Mouse (Mus musculus): ENCODE results near the gene Cer1. TPM values are rescaled to one million over a fixed set of nuclear protein-coding genes. Genes with fewer than 3 reads are reported as not detected.

Cer1 gene
- 0.18 TPM in 1 of 2 replicates, not detected in the other for polyA plus RNA-seq (2016; fragmentation: Nextera tagmentation; extraction: Ambion mirVana)

- Histone ChIP-seq H3K9ac (no peak within 1 kb of the TSS), H3K9me3 (no peaks in the 10 kb centered on the region), H3K27ac (no peak within 1 kb of the TSS), H3K4me3 (no peak within 1 kb of the TSS), H3K36me3 (no peaks in the 10 kb centered on the region), H3K4me1 (peaks cover 4% of the 10 kb centered on the region; the same call in 1 of the 2 replicates), H3K27me3 (replicated peaks) (no peaks in the 10 kb centered on the region), H3K4me2 (replicated peaks) (no peak within 1 kb of the TSS)
- ATAC-seq (ENCODE audit: low FRiP score, low read depth), result no peak
- WGBS, result 66% methylated on average over 18 of the region's 19 CpGs
These were observed at the start of gene Cer1 for GRCm38 (mm10) chr4:82884636-82885534. Cer1 (minus strand) TSS chr4:82885148.

GRCm38 (mm10) chr4:82934308-82934707, 49.4 kb upstream of the Cer1 start:
- 4% methylated on average over 5 of the region's 5 CpGs for WGBS
- H3K36me3 ChIP-seq, result no peaks in the 10 kb centered on the region
- H3K4me2 ChIP-seq (replicated peaks), result peak overlapping the region; percentile 48
- H3K4me3 ChIP-seq, result no peak overlapping the region
- H3K9me3 ChIP-seq, result no peaks in the 10 kb centered on the region
- H3K4me1 ChIP-seq, result no peaks in the 10 kb centered on the region; the same call in 1 of the 2 replicates
- H3K27me3 ChIP-seq (replicated peaks), result no peaks in the 10 kb centered on the region
- no peak overlapping the region for H3K27ac ChIP-seq
- peak; percentile 97 for ATAC-seq (ENCODE audit: low FRiP score, low read depth)
- no peak overlapping the region for H3K9ac ChIP-seq

GRCm38 (mm10) chr4:82933698-82934210, 48.8 kb upstream of the Cer1 start:
- peak; percentile 84 for ATAC-seq (ENCODE audit: low FRiP score, low read depth)
- Histone ChIP-seq H3K9me3 (no peaks in the 10 kb centered on the region), H3K27ac (no peak overlapping the region), H3K9ac (peak overlapping the region; percentile 26; the same call in 1 of the 2 replicates), H3K4me2 (replicated peaks) (peak overlapping the region; percentile 48), H3K4me1 (no peaks in the 10 kb centered on the region; the same call in 1 of the 2 replicates), H3K27me3 (replicated peaks) (no peaks in the 10 kb centered on the region), H3K36me3 (no peaks in the 10 kb centered on the region), H3K4me3 (peak overlapping the region; percentile 12; the same call in 1 of the 2 replicates)
- WGBS, result 6% methylated on average over 14 of the region's 14 CpGs

- no peaks in the 10 kb centered on the region for H3K27me3 ChIP-seq (replicated peaks)
- ATAC-seq (ENCODE audit: low FRiP score, low read depth), result no peak
- no peaks in the 10 kb centered on the region for H3K9me3 ChIP-seq
- 89% methylated on average over 5 of the region's 5 CpGs for WGBS
- H3K4me2 ChIP-seq (replicated peaks), result no peak overlapping the region
- H3K9ac ChIP-seq, result no peak overlapping the region
- H3K4me3 ChIP-seq, result no peak overlapping the region
- no peaks in the 10 kb centered on the region for H3K36me3 ChIP-seq
- H3K4me1 ChIP-seq, result no peaks in the 10 kb centered on the region; the same call in 1 of the 2 replicates
- no peak overlapping the region for H3K27ac ChIP-seq
These were observed 45.1 kb upstream of the Cer1 start for GRCm38 (mm10) chr4:82930079-82930478.

- no peak for ATAC-seq (ENCODE audit: low FRiP score, low read depth)
- no peaks in the 10 kb centered on the region for H3K27me3 ChIP-seq (replicated peaks)
- no peak overlapping the region for H3K4me3 ChIP-seq
- H3K36me3 ChIP-seq, result no peaks in the 10 kb centered on the region
- H3K4me2 ChIP-seq (replicated peaks), result no peak overlapping the region
- H3K9ac ChIP-seq, result no peak overlapping the region
- H3K4me1 ChIP-seq, result no peaks in the 10 kb centered on the region
- no peaks in the 10 kb centered on the region for H3K9me3 ChIP-seq
- WGBS, result 85% methylated on average over 4 of the region's 4 CpGs
- H3K27ac ChIP-seq, result no peak overlapping the region
These were observed 37.0 kb upstream of the Cer1 start for GRCm38 (mm10) chr4:82921962-82922361.

DNA sequence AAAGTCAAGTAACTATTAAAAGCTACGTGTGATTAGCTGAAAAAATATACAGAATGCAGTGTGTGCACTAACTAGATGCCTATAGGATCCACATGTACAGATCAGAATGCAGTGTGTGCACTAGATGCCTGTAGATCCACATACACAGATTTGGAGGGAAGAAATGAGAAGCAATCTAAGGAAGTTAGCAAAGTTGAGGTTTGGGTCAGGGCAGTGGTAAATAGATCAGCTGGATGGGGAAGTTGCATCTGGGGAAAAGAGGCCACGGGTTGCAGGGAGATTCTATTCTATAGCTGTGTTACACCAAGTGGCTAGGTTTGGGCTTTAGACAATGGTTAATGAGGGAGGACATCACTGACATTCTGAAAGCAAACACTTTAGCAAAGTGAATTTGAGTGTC, 33.7 kb upstream of the Cer1 start:
- H3K4me2 ChIP-seq (replicated peaks), result no peak overlapping the region
- no peak overlapping the region for H3K9ac ChIP-seq
- H3K9me3 ChIP-seq, result no peaks in the 10 kb centered on the region
- H3K4me3 ChIP-seq, result no peak overlapping the region
- no peak for ATAC-seq (ENCODE audit: low FRiP score, low read depth)
- peaks cover 13% of the 10 kb centered on the region; the same call in 1 of the 2 replicates for H3K4me1 ChIP-seq
- no peaks in the 10 kb centered on the region for H3K36me3 ChIP-seq
- H3K27ac ChIP-seq, result no peak overlapping the region
- no peaks in the 10 kb centered on the region for H3K27me3 ChIP-seq (replicated peaks)
- WGBS, result 63% methylated on average over 2 of the region's 2 CpGs

DNA sequence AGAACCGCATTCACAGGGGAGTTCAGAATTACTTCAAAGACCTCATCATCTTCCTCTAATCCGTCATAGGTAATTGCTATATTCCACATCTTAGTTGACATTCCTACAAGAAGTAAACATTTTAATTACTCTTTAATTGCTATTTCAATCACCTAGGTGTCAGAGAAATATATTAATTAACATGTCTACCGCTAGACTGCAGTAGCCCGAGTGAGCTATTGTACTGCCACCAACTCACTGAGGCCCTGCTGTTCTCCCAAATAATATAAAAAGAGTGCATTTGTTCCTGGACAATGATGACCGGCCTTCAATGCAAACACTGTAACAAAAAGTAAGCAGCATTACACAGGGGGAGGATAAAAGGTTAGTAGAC, 31.7 kb upstream of the Cer1 start:
- ATAC-seq (ENCODE audit: low FRiP score, low read depth), result peak; percentile 62; the same call in 1 of the 2 replicates
- H3K4me1 ChIP-seq, result peaks cover 13% of the 10 kb centered on the region; the same call in 1 of the 2 replicates
- H3K27me3 ChIP-seq (replicated peaks), result no peaks in the 10 kb centered on the region
- no peaks in the 10 kb centered on the region for H3K36me3 ChIP-seq
- no peaks in the 10 kb centered on the region for H3K9me3 ChIP-seq
- H3K9ac ChIP-seq, result no peak overlapping the region
- WGBS, result 24% methylated on average over 5 of the region's 5 CpGs
- no peak overlapping the region for H3K27ac ChIP-seq
- no peak overlapping the region for H3K4me3 ChIP-seq
- peak overlapping the region; percentile 31 for H3K4me2 ChIP-seq (replicated peaks)

DNA sequence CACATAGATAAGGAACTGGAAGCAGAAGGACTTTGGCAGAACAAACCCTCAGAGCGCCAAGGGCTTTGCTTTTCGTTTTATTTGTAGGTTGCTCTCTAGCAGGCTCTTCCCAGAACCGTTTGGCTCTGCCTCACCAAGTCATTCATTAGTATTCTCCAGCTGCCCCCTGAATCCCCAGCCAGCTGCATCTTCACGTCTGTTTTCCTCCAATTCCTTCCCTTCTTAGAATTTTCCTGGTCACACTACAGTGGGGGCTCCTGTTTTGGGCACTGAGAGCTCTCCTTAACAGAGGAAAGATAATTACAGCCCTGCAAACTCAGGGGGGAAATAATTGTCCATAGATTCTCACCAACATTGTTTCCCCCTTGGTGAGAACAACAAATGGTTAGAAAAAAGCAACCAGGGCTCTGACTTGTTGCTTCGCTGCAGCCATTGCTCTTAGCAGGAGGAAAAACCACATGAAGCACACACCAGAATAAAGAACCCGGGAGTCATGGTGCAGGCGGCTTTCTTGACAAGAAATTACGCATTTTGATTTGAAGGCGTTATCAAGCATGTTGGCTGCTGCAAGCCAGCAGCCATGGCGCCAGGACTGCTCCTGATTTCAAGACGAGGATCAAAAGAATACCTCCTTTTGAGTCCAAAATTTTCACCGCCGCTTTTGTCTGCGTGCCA, 31.2 kb upstream of the Cer1 start:
- Histone ChIP-seq H3K4me3 (no peak overlapping the region), H3K4me2 (replicated peaks) (peak overlapping the region; percentile 31), H3K36me3 (no peaks in the 10 kb centered on the region), H3K27me3 (replicated peaks) (no peaks in the 10 kb centered on the region), H3K9me3 (no peaks in the 10 kb centered on the region), H3K9ac (no peak overlapping the region), H3K4me1 (peaks cover 13% of the 10 kb centered on the region; the same call in 1 of the 2 replicates), H3K27ac (no peak overlapping the region)
- WGBS, result 27% methylated on average over 14 of the region's 14 CpGs
- ATAC-seq (ENCODE audit: low FRiP score, low read depth), result peak; percentile 48

DNA sequence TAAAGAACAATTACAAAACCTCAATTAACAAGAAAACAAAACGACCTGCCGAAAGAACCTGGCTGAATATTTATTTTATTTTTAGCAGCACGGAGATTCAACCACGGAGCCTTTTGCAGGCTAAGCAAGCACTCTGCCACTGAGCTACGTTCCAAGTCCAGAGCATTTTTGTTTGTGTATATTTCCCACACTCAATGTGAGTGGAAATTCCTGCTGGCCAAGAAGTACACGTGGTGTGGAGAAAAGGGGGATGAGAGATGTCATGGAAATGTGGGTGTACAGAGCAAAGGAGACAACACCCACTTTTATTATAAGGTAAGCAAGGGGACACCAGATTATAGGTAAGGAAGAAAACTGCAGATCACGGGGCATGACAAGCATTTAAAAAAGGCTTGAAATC, 30.6 kb upstream of the Cer1 start:
- WGBS, result 68% methylated on average over 7 of the region's 7 CpGs
- Histone ChIP-seq H3K4me2 (replicated peaks) (0 out of 2 replicates have a peak overlapping the region, but pooled peaks have one; percentile 31), H3K4me1 (peaks cover 13% of the 10 kb centered on the region; the same call in 1 of the 2 replicates), H3K27ac (no peak overlapping the region), H3K36me3 (no peaks in the 10 kb centered on the region), H3K4me3 (no peak overlapping the region), H3K9ac (no peak overlapping the region), H3K27me3 (replicated peaks) (no peaks in the 10 kb centered on the region), H3K9me3 (no peaks in the 10 kb centered on the region)
- ATAC-seq (ENCODE audit: low FRiP score, low read depth), result peak; percentile 12; the same call in 1 of the 2 replicates

DNA sequence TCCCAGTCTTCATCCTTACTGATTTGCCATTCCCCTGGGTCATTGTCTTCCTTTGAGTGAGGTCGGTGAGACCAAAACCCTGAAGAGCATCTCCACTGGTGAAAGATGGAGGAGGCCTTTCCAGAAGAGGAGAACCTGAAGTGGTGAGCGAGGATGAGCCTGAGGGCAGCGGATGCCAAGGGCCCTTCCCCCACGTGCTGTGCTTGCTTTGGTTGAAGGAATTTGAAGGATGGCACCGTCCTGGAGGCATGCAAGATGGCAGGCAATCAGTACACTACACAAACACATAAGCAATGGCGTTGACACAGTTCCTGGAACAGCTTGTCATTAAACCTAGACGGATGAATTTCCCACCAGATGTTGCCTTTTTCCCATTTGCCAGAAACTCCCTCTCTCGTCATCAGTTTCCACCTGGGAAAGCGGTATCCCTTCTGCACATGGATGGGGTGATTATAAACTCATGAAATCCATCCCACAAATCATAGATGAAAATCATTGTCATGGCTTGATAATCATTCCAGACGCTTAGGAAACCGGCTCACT, 29.7 kb upstream of the Cer1 start:
- H3K4me2 ChIP-seq (replicated peaks), result no peak overlapping the region
- no peak for ATAC-seq (ENCODE audit: low FRiP score, low read depth)
- H3K27me3 ChIP-seq (replicated peaks), result no peaks in the 10 kb centered on the region
- no peaks in the 10 kb centered on the region for H3K9me3 ChIP-seq
- no peaks in the 10 kb centered on the region for H3K36me3 ChIP-seq
- H3K4me3 ChIP-seq, result no peak overlapping the region
- H3K9ac ChIP-seq, result no peak overlapping the region
- no peak overlapping the region for H3K27ac ChIP-seq
- peaks cover 13% of the 10 kb centered on the region; the same call in 1 of the 2 replicates for H3K4me1 ChIP-seq
- 73% methylated on average over 11 of the region's 11 CpGs for WGBS

DNA sequence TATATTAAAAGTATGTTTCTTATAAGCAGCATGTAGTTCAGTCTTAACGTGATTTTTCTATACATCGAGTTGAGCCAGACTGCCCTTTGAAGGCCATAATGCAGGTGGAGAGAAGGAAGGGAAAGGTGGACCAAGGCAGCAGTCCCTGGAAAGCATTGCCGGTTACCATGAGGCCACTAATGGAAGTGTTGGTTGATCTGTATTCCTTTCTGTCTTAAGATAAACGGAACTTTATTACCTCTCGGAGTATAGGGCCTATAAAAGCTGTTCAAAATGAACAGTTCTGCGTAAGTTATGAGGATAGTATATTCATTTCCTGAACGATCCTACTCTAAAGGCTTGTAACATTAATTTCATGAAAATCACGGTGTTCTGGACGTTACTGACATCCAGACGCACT, 10.3 kb upstream of the Cer1 start:
- Histone ChIP-seq H3K9ac (no peak overlapping the region), H3K4me2 (replicated peaks) (no peak overlapping the region), H3K36me3 (no peaks in the 10 kb centered on the region), H3K4me3 (no peak overlapping the region), H3K9me3 (no peaks in the 10 kb centered on the region), H3K27me3 (replicated peaks) (no peaks in the 10 kb centered on the region), H3K4me1 (no peaks in the 10 kb centered on the region), H3K27ac (no peak overlapping the region)
- ATAC-seq (ENCODE audit: low FRiP score, low read depth), result no peak
- 82% methylated on average over 10 of the region's 10 CpGs for WGBS

DNA sequence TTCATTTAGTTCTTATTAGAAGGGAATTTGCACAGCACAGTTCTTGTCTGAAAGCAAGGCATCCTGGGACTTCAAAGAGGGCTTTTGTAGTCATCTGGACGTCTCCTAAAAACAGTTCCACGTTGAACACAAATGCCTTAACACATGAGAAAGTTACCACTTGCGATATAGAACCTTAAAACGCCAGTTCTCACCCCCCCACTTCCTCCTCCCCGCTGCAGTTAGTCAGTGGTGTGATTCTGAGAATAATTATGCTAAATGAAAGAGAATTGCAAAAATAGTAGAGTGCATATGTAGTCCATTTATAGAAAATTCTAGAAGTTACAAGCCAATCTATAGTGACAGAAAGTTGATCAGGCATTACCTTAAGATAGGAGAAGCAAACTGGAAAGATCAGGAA, 7.3 kb upstream of the Cer1 start:
- Histone ChIP-seq H3K4me2 (replicated peaks) (no peak overlapping the region), H3K27me3 (replicated peaks) (no peaks in the 10 kb centered on the region), H3K4me3 (no peak overlapping the region), H3K9me3 (no peaks in the 10 kb centered on the region), H3K27ac (no peak overlapping the region), H3K36me3 (no peaks in the 10 kb centered on the region), H3K4me1 (no peaks in the 10 kb centered on the region), H3K9ac (no peak overlapping the region)
- whole genome bisulfite sequencing, result 83% methylated on average over 5 of the region's 5 CpGs
- no peak for ATAC-seq (ENCODE audit: low FRiP score, low read depth)
